Mouse (Mus musculus) heart, embryonic 16.5 days (tissue): ENCODE data around the gene Zar1. TPM values are rescaled to one million over a fixed set of nuclear protein-coding genes. Genes with fewer than 3 reads are reported as not detected.
A peak's percentile ranks its signal among the peaks of the same experiment; 100 is the strongest.
"Not testable (repeated sequence)": the region's sequence is repeated elsewhere in the genome, so short reads cannot be mapped to it uniquely, and the experiment has no call there.

ENCODE experiments used
- ATAC-seq: fragments of 200-750 bp; cut with Nextera tagmentation; replicated peaks from 2 replicates; pipeline ENCODE4 v1.8.0; 2017; ENCODE audit warnings: moderate number of reproducible peaks; ENCODE audit not compliant: insufficient read depth, low FRiP score; ENCODE audit errors: extremely low read depth
- H3K27ac ChIP-seq: fragments of 300-500 bp; sonication (generic); 2 replicates; pipeline ENCODE4 v1.5.1; 2014; ENCODE audit warnings: mild to moderate bottlenecking, low read length, control low read depth, moderate library complexity
- H3K27me3 ChIP-seq: fragments of 300-500 bp; sonication (generic); 2 replicates; pipeline ENCODE4 v1.6.1; 2014; ENCODE audit warnings: low read length, mixed read lengths; ENCODE audit not compliant: control insufficient read depth, insufficient read depth
- H3K36me3 ChIP-seq: fragments of 300-500 bp; sonication (generic); 2 replicates; pipeline ENCODE4 v1.6.1; 2014; ENCODE audit not compliant: control insufficient read depth, insufficient read depth
- H3K4me1 ChIP-seq: fragments of 300-500 bp; sonication (generic); 2 replicates; pipeline ENCODE4 v1.6.1; 2014; ENCODE audit warnings: low read length, mixed read lengths; ENCODE audit not compliant: control insufficient read depth, insufficient read depth
- H3K4me2 ChIP-seq: fragments of 300-500 bp; sonication (generic); 2 replicates; pipeline ENCODE4 v1.6.1; 2014; ENCODE audit warnings: low read depth, mild to moderate bottlenecking, control low read depth, low read length
- H3K4me3 ChIP-seq: fragments of 300-500 bp; sonication (generic); 2 replicates; pipeline ENCODE4 v1.5.1; 2014; ENCODE audit warnings: mild to moderate bottlenecking, control low read depth, low read length
- H3K9ac ChIP-seq: fragments of 300-500 bp; sonication (generic); 2 replicates; pipeline ENCODE4 v1.6.1; 2014; ENCODE audit warnings: low read length, control low read depth
- H3K9me3 ChIP-seq: fragments of 300-500 bp; sonication (generic); replicated peaks from 2 replicates; pipeline ENCODE4 v1.6.1; 2016; ENCODE audit warnings: low read length; ENCODE audit not compliant: control insufficient read depth
- WGBS: fragments of 180-500 bp; shearing (Covaris S2); extraction: QIAGEN DNeasy Blood & Tissue Kit; methylation state at CpG from one replicate; pipeline ENCODE4 v1.1.7; 2014; 5-methylcytosine and 5-hydroxymethylcytosine counted together
- polyA plus RNA-seq: library from polyadenylated mRNA; unstranded; fragments of >200 nt; fragmentation: Nextera tagmentation; extraction: Ambion mirVana; gene quantifications from 2 replicates; pipeline ENCODE4 v1.2.1, GENCODE M21; 2015

Zar1 gene
- polyA plus RNA-seq: 0.12 TPM in 1 of 2 replicates, not detected in the other

GRCm38 (mm10) chr5:72580970-72581332, at the start of gene Zar1:
Gene Zar1 (minus strand): TSS chr5:72581254.
- ATAC-seq, H3K27me3 ChIP-seq: not testable (repeated sequence)
- H3K9ac ChIP-seq: peak within 1 kb of the TSS; percentile 47

DNA sequence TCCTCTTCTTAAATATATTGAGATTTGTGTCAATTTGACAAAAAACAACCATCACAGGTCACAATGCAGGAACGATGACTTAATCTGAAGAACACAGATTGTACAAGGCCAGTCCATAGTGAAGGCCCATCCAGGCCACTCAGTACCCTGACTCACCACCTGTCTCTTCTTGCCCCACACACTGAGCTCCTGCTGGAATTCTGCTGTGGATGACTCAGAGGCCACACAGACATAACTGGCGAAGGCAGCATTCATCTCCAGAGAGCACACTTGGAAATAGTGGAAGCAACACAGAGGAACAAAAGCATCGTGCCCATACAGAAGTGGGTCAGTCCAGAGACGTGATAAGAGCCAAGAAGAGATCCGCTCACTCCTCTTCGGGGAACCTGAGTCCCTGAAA, 49.0 kb upstream of the Zar1 start:
- Histone ChIP-seq H3K9ac (no peak overlapping the region), H3K4me1 (no peaks in the 10 kb centered on the region), H3K4me3 (no peak overlapping the region), H3K36me3 (no peaks in the 10 kb centered on the region), H3K27ac (no peak overlapping the region), H3K9me3 (no peaks in the 10 kb centered on the region), H3K27me3 (no peaks in the 10 kb centered on the region), H3K4me2 (no peak overlapping the region)
- 66% methylated on average over 6 of the region's 6 CpGs for WGBS
- no peak for ATAC-seq

More at GRCm38 (mm10) chr5:72580970-72581332, at the start of gene Zar1:
- H3K36me3 ChIP-seq, H3K27ac ChIP-seq, H3K4me1 ChIP-seq, H3K9me3 ChIP-seq: not testable (repeated sequence)
- Histone ChIP-seq H3K4me3 (peak within 1 kb of the TSS; percentile 57), H3K4me2 (peak within 1 kb of the TSS; percentile 82)
- WGBS: 14% methylated on average over 18 of the region's 21 CpGs

GRCm38 (mm10) chr5:72621022-72621421, 40.0 kb upstream of the Zar1 start:
- ATAC-seq: no peak

GRCm38 (mm10) chr5:72617413-72617812, 36.4 kb upstream of the Zar1 start:
- no peak overlapping the region for H3K27ac ChIP-seq
- H3K4me1 ChIP-seq: no peaks in the 10 kb centered on the region
- no peak for ATAC-seq
- H3K27me3 ChIP-seq: no peaks in the 10 kb centered on the region
- no peaks in the 10 kb centered on the region for H3K36me3 ChIP-seq
- 68% methylated on average over 4 of the region's 4 CpGs for WGBS
- no peak overlapping the region for H3K9ac ChIP-seq
- H3K9me3 ChIP-seq: no peaks in the 10 kb centered on the region
- no peak overlapping the region for H3K4me3 ChIP-seq
- H3K4me2 ChIP-seq: no peak overlapping the region

More at GRCm38 (mm10) chr5:72621022-72621421, 40.0 kb upstream of the Zar1 start:
- no peaks in the 10 kb centered on the region for H3K4me1 ChIP-seq
- 94% methylated on average over 1 of the region's 1 CpGs for WGBS
- H3K4me2 ChIP-seq: no peak overlapping the region
- no peaks in the 10 kb centered on the region for H3K27me3 ChIP-seq
- no peak overlapping the region for H3K4me3 ChIP-seq
- H3K9ac ChIP-seq: no peak overlapping the region
- H3K9me3 ChIP-seq: no peaks in the 10 kb centered on the region
- H3K27ac ChIP-seq: no peak overlapping the region
- no peaks in the 10 kb centered on the region for H3K36me3 ChIP-seq

- no peak for ATAC-seq
- 84% methylated on average over 4 of the region's 4 CpGs for WGBS
- H3K9me3 ChIP-seq: no peaks in the 10 kb centered on the region
- no peak overlapping the region for H3K4me3 ChIP-seq
- H3K4me1 ChIP-seq: 0 out of 2 replicates have a peak, but pooled peaks cover 3% of the 10 kb centered on the region
- H3K36me3 ChIP-seq: no peaks in the 10 kb centered on the region
- H3K27ac ChIP-seq: no peak overlapping the region
- H3K27me3 ChIP-seq: no peaks in the 10 kb centered on the region
- H3K9ac ChIP-seq: no peak overlapping the region
- no peak overlapping the region for H3K4me2 ChIP-seq
These were observed 22.1 kb upstream of the Zar1 start for GRCm38 (mm10) chr5:72603138-72603537.

GRCm38 (mm10) chr5:72601006-72601405, 20.0 kb upstream of the Zar1 start:
- no peaks in the 10 kb centered on the region for H3K36me3 ChIP-seq
- peak; percentile 41; the same call in 1 of the 2 replicates for ATAC-seq
- H3K9me3 ChIP-seq: no peaks in the 10 kb centered on the region
- WGBS: 11% methylated on average over 5 of the region's 5 CpGs
- no peak overlapping the region for H3K27ac ChIP-seq
- no peak overlapping the region for H3K4me3 ChIP-seq
- no peak overlapping the region for H3K9ac ChIP-seq
- H3K4me2 ChIP-seq: no peak overlapping the region
- no peaks in the 10 kb centered on the region for H3K4me1 ChIP-seq
- no peaks in the 10 kb centered on the region for H3K27me3 ChIP-seq

DNA sequence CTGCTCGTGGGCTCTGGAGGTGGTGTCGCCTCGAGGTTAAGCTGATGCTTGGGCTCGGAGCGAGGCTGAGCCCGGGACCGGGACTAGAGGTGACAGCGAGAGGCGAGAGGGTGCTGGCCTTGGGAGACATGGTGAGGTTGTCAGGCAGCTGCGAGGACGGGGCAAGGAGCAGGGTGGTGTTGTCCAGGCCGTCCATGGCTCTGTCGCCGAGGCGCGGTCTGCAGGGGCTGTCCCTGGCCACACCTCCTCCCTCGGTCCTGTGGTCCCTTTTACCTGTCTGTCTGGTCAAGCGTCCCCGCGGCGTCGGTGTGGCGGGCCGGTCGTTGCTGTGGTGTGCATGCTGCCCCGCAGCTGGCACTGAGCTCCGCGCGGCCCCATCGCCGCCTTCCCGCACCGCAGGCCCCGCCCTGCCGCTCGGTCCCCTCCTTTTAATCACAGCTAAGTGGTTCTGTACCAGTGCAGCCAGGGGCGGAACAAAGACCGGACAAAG, 6.2 kb upstream of the Zar1 start, which contains the start of gene Gm5868:
Gm5868 (minus strand) TSS at position 360 of the 490 bp plus-strand sequence.
- Histone ChIP-seq H3K27me3 (peaks cover 14% of the 10 kb centered on the region), H3K4me3 (peak within 1 kb of the TSS; percentile 50), H3K9me3 (no peaks in the 10 kb centered on the region), H3K36me3 (no peaks in the 10 kb centered on the region), H3K27ac (no peak within 1 kb of the TSS), H3K9ac (no peak within 1 kb of the TSS), H3K4me1 (no peaks in the 10 kb centered on the region), H3K4me2 (peak within 1 kb of the TSS; percentile 76)
- 2% methylated on average over 38 of the region's 38 CpGs for WGBS
- no peak; the same call in 1 of the 2 replicates for ATAC-seq

GRCm38 (mm10) chr5:72586667-72587191, 5.7 kb upstream of the Zar1 start:
- H3K9ac ChIP-seq, H3K4me1 ChIP-seq, H3K27ac ChIP-seq, H3K9me3 ChIP-seq, H3K36me3 ChIP-seq, ATAC-seq: not testable (repeated sequence)
- WGBS: 34% methylated on average over 25 of the region's 25 CpGs
- H3K4me2 ChIP-seq: peak overlapping the region; percentile 76
- H3K4me3 ChIP-seq: peak overlapping the region; percentile 50
- peaks cover 14% of the 10 kb centered on the region for H3K27me3 ChIP-seq

DNA sequence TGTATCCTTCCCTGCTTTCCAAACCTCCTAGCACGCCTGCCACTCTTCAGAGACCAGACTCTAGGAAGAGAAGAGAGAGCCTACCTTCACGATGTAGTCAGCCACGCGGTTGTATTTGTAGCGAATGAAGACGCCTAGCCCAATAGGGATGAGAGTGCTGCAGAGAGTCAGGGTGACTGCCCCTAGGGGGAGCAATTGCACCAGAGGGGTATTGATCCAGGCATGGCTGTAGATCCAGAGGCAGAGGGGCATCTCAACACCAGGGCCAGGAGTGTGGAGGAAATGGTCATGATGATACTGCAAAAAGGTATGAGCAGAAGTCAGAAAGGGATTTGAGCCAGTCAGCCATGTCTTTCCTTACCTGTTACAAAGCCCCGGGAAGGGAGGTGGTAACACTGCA, 5.1 kb upstream of the Zar1 start:
- H3K4me3 ChIP-seq, ATAC-seq, H3K36me3 ChIP-seq, H3K27ac ChIP-seq, H3K9me3 ChIP-seq, H3K4me1 ChIP-seq, H3K4me2 ChIP-seq, H3K9ac ChIP-seq: not testable (repeated sequence)
- peaks cover 14% of the 10 kb centered on the region for H3K27me3 ChIP-seq
- 41% methylated on average over 7 of the region's 7 CpGs for WGBS
